Mouse (Mus musculus): Measurements from ENCODE around the gene Mapk8ip1. TPM values are rescaled to one million over a fixed set of nuclear protein-coding genes. Genes with fewer than 3 reads are reported as not detected.

Gene Mapk8ip1
- polyA plus RNA-seq, 1 experiment from 2014 or later = 2.6 TPM

- H3K9ac ChIP-seq (replicated peaks) = no peak overlapping the region
- H3K4me2 ChIP-seq (ENCODE audit: low read depth, low read length) = peak overlapping the region; percentile 18; the same call in 1 of the 2 replicates
These were observed 29.0 kb upstream of the Mapk8ip1 start for GRCm38 (mm10) chr2:92430089-92430488.

GRCm38 (mm10) chr2:92427882-92428281 lies 26.8 kb upstream of the Mapk8ip1 start:
- ATAC-seq (peak; percentile 68), DNase-seq (peak; percentile 73)
- Histone ChIP-seq H3K36me3 (replicated peaks; ENCODE audit: insufficient read depth, low read length) (peaks cover 33% of the 10 kb centered on the region), H3K4me1 (ENCODE audit: insufficient read depth) (peaks cover 49% of the 10 kb centered on the region), H3K27me3 (ENCODE audit: insufficient read depth, low read length) (no peaks in the 10 kb centered on the region), H3K27ac (ENCODE audit: low read depth) (peak overlapping the region; percentile 75), H3K4me3 (ENCODE audit: low read depth, low read length) (no peak overlapping the region), H3K9ac (replicated peaks) (peak overlapping the region; percentile 38), H3K4me2 (ENCODE audit: low read depth, low read length) (peak overlapping the region; percentile 42; the same call in 1 of the 2 replicates), H3K9me3 (ENCODE audit: low read length) (no peaks in the 10 kb centered on the region)
- TF ChIP-seq EP300 (IDR thresholded peaks at IDR 0.05; ENCODE audit: low read depth) (no peak), CTCF (IDR thresholded peaks at IDR 0.05; ENCODE audit: low read depth) (no peak)
- 60% methylated on average over 6 of the region's 6 CpGs for WGBS (ENCODE audit: insufficient replicate concordance)

More at GRCm38 (mm10) chr2:92430089-92430488, 29.0 kb upstream of the Mapk8ip1 start:
- Histone ChIP-seq H3K36me3 (replicated peaks; ENCODE audit: insufficient read depth, low read length) (peaks cover 15% of the 10 kb centered on the region), H3K4me3 (ENCODE audit: low read depth, low read length) (no peak overlapping the region), H3K27me3 (ENCODE audit: insufficient read depth, low read length) (no peaks in the 10 kb centered on the region), H3K4me1 (ENCODE audit: insufficient read depth) (peaks cover 46% of the 10 kb centered on the region), H3K27ac (ENCODE audit: low read depth) (peak overlapping the region; percentile 30; the same call in 1 of the 2 replicates), H3K9me3 (ENCODE audit: low read length) (no peaks in the 10 kb centered on the region)
- DNase-seq = no peak
- 70% methylated on average over 2 of the region's 2 CpGs for WGBS (ENCODE audit: insufficient replicate concordance)
- TF ChIP-seq EP300 (IDR thresholded peaks at IDR 0.05; ENCODE audit: low read depth) (no peak), CTCF (IDR thresholded peaks at IDR 0.05; ENCODE audit: low read depth) (no peak)
- ATAC-seq = no peak

GRCm38 (mm10) chr2:92426426-92426825 lies 25.4 kb upstream of the Mapk8ip1 start:
- no peak for TF ChIP-seq CTCF (IDR thresholded peaks at IDR 0.05; ENCODE audit: low read depth)
- TF ChIP-seq EP300 (IDR thresholded peaks at IDR 0.05; ENCODE audit: low read depth) = no peak
- Histone ChIP-seq H3K9me3 (ENCODE audit: low read length) (no peaks in the 10 kb centered on the region), H3K4me1 (ENCODE audit: insufficient read depth) (peaks cover 50% of the 10 kb centered on the region), H3K9ac (replicated peaks) (no peak overlapping the region), H3K36me3 (replicated peaks; ENCODE audit: insufficient read depth, low read length) (peaks cover 42% of the 10 kb centered on the region), H3K4me2 (ENCODE audit: low read depth, low read length) (no peak overlapping the region), H3K27ac (ENCODE audit: low read depth) (no peak overlapping the region), H3K4me3 (ENCODE audit: low read depth, low read length) (no peak overlapping the region), H3K27me3 (ENCODE audit: insufficient read depth, low read length) (no peaks in the 10 kb centered on the region)
- 97% methylated on average over 3 of the region's 3 CpGs for WGBS (ENCODE audit: insufficient replicate concordance)
- DNase-seq (no peak), ATAC-seq (no peak)

- Histone ChIP-seq H3K27ac (ENCODE audit: low read depth) (no peak overlapping the region), H3K9me3 (ENCODE audit: low read length) (no peaks in the 10 kb centered on the region), H3K36me3 (replicated peaks; ENCODE audit: insufficient read depth, low read length) (peaks cover 53% of the 10 kb centered on the region), H3K4me2 (ENCODE audit: low read depth, low read length) (no peak overlapping the region), H3K4me1 (ENCODE audit: insufficient read depth) (peaks cover 43% of the 10 kb centered on the region), H3K9ac (replicated peaks) (no peak overlapping the region), H3K27me3 (ENCODE audit: insufficient read depth, low read length) (no peaks in the 10 kb centered on the region), H3K4me3 (ENCODE audit: low read depth, low read length) (no peak overlapping the region)
- no peak for DNase-seq
- WGBS (ENCODE audit: insufficient replicate concordance) = 83% methylated on average over 4 of the region's 4 CpGs
- TF ChIP-seq CTCF (IDR thresholded peaks at IDR 0.05; ENCODE audit: low read depth) (no peak), EP300 (IDR thresholded peaks at IDR 0.05; ENCODE audit: low read depth) (no peak)
- ATAC-seq = no peak
These were observed 24.3 kb upstream of the Mapk8ip1 start for GRCm38 (mm10) chr2:92425366-92425765.

- DNase-seq (no peak), ATAC-seq (no peak)
- Histone ChIP-seq H3K27ac (ENCODE audit: low read depth) (peak overlapping the region; percentile 19; the same call in 1 of the 2 replicates), H3K4me1 (ENCODE audit: insufficient read depth) (peaks cover 41% of the 10 kb centered on the region), H3K36me3 (replicated peaks; ENCODE audit: insufficient read depth, low read length) (peaks cover 58% of the 10 kb centered on the region), H3K9me3 (ENCODE audit: low read length) (no peaks in the 10 kb centered on the region), H3K9ac (replicated peaks) (no peak overlapping the region; the same call in 1 of the 2 replicates), H3K4me3 (ENCODE audit: low read depth, low read length) (no peak overlapping the region), H3K4me2 (ENCODE audit: low read depth, low read length) (no peak overlapping the region), H3K27me3 (ENCODE audit: insufficient read depth, low read length) (no peaks in the 10 kb centered on the region)
- no peak for TF ChIP-seq EP300 (IDR thresholded peaks at IDR 0.05; ENCODE audit: low read depth)
- TF ChIP-seq CTCF (IDR thresholded peaks at IDR 0.05; ENCODE audit: low read depth) = no peak
- 72% methylated on average over 9 of the region's 9 CpGs for WGBS (ENCODE audit: insufficient replicate concordance)
These were observed 23.6 kb upstream of the Mapk8ip1 start for GRCm38 (mm10) chr2:92424462-92425308.

- 71% methylated on average over 9 of the region's 9 CpGs for WGBS (ENCODE audit: insufficient replicate concordance)
- peak; percentile 73 for DNase-seq
These were observed 22.8 kb upstream of the Mapk8ip1 start for GRCm38 (mm10) chr2:92423702-92424461.

More at GRCm38 (mm10) chr2:92423702-92424461, 22.8 kb upstream of the Mapk8ip1 start:
- Histone ChIP-seq H3K9ac (replicated peaks) (no peak overlapping the region; the same call in 1 of the 2 replicates), H3K4me2 (ENCODE audit: low read depth, low read length) (no peak overlapping the region), H3K4me1 (ENCODE audit: insufficient read depth) (peaks cover 33% of the 10 kb centered on the region), H3K9me3 (ENCODE audit: low read length) (no peaks in the 10 kb centered on the region), H3K27me3 (ENCODE audit: insufficient read depth, low read length) (no peaks in the 10 kb centered on the region), H3K27ac (ENCODE audit: low read depth) (peak overlapping the region; percentile 19; the same call in 1 of the 2 replicates), H3K36me3 (replicated peaks; ENCODE audit: insufficient read depth, low read length) (peaks cover 62% of the 10 kb centered on the region), H3K4me3 (ENCODE audit: low read depth, low read length) (no peak overlapping the region)
- no peak; the same call in 1 of the 2 replicates for TF ChIP-seq EP300 (IDR thresholded peaks at IDR 0.05; ENCODE audit: low read depth)
- TF ChIP-seq CTCF (IDR thresholded peaks at IDR 0.05; ENCODE audit: low read depth) = no peak
- ATAC-seq = peak; percentile 13; the same call in 1 of the 2 replicates

Measured in liver, postnatal 0 days (tissue).